Mouse (Mus musculus): ENCODE data around the gene Cfl1. TPM values are rescaled to one million over a fixed set of nuclear protein-coding genes. Genes with fewer than 3 reads are reported as not detected.

The Cfl1 gene
- total and polyA plus RNA-seq, 3 experiments: 853 to 1,228 (median 1,086) TPM

DNA sequence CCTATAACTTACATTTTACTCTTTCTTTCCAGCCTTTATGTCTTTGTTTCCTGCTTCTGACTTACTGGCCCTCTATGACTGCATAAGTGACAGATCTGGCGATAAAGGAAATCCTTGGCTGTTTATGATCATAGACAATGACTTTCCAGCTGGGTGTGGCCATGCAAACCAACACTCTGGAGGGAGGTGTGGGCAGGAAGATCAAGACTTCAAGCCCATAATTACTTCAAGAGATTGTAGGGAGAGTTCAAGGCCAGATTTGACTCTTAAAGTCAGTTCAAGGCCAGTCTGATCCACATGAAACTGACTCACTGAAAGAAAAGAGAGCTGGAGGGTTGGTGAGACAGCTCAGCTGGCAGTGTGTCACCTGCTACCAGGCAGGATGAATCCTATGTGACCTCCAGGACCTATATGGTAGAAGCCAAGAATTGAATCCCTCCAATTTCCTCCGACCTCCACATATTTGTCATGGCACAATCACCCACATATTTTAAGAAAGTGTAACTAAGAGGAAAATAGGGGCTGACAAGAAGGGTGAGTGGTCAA lies 10.1 kb downstream of the Cfl1 start:
- H3K27me3 ChIP-seq (ENCODE audit: insufficient read depth, low read length): no peaks in the 10 kb centered on the region
- H3K36me3 ChIP-seq (replicated peaks): peaks cover 63% of the 10 kb centered on the region
- DNase-seq (ENCODE audit: low spot score) (no peak), ATAC-seq (ENCODE audit: extremely low read depth, insufficient number of reproducible peaks, low FRiP score, poor library complexity, severe bottlenecking) (no peak)
- no peak overlapping the region for H3K4me3 ChIP-seq (ENCODE audit: low read depth, low read length)
- H3K4me1 ChIP-seq (ENCODE audit: insufficient read depth, low read depth, low read length): peaks cover 16% of the 10 kb centered on the region
- no peak for TF ChIP-seq CTCF (IDR thresholded peaks at IDR 0.05; ENCODE audit: low read depth, low read length)
- no peak for TF ChIP-seq TAL1 (conservative IDR thresholded peaks at IDR 0.05; ENCODE audit: low read depth, low read length)
- no peak for TF ChIP-seq POLR2AphosphoS5 (IDR thresholded peaks at IDR 0.05; ENCODE audit: insufficient replicate concordance, low read depth, low read length)
- TF ChIP-seq GATA2 (IDR thresholded peaks at IDR 0.05; ENCODE audit: borderline replicate concordance, low read depth, low read length): no peak
- TF ChIP-seq GATA1 (IDR thresholded peaks at IDR 0.05; ENCODE audit: borderline replicate concordance, low read length): no peak
- no peaks in the 10 kb centered on the region for H3K9me3 ChIP-seq (replicated peaks)

DNA sequence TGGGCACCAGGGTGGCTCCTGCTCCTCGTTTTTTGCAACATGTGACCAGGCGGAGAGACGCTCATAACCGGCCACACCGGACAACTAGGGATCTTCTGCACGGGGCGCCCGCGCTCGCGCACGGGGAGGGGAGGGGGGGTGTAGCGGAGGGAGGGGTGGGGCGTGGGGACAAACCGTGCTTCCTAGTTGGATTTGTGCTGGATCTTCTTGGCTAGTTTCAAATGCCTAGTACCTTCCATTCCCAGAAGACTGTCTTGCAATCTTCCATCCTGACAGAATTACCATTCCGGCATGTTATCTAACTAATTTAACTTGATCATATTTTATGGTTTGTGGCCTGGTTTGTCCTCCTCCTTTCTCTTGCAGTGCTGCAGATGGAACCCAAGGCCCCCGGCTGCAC lies 13.4 kb downstream of the Cfl1 start, which contains the start of gene 1700020D05Rik:
Gene 1700020D05Rik, minus strand, starts transcription at position 101 of the 400 bp plus-strand sequence.
- Histone ChIP-seq H3K27me3 (ENCODE audit: insufficient read depth, low read length) (no peaks in the 10 kb centered on the region), H3K4me1 (ENCODE audit: insufficient read depth, low read depth, low read length) (no peaks in the 10 kb centered on the region), H3K4me3 (ENCODE audit: low read depth, low read length) (no peak within 1 kb of the TSS), H3K36me3 (replicated peaks) (peaks cover 33% of the 10 kb centered on the region), H3K9me3 (replicated peaks) (no peaks in the 10 kb centered on the region)
- DNase-seq (ENCODE audit: low spot score): no peak
- TF ChIP-seq TAL1 (conservative IDR thresholded peaks at IDR 0.05; ENCODE audit: low read depth, low read length) (no peak), GATA1 (IDR thresholded peaks at IDR 0.05; ENCODE audit: borderline replicate concordance, low read length) (no peak), POLR2AphosphoS5 (IDR thresholded peaks at IDR 0.05; ENCODE audit: insufficient replicate concordance, low read depth, low read length) (no peak), CTCF (IDR thresholded peaks at IDR 0.05; ENCODE audit: low read depth, low read length) (no peak), GATA2 (IDR thresholded peaks at IDR 0.05; ENCODE audit: borderline replicate concordance, low read depth, low read length) (no peak)
- no peak for ATAC-seq (ENCODE audit: extremely low read depth, insufficient number of reproducible peaks, low FRiP score, poor library complexity, severe bottlenecking)

DNA sequence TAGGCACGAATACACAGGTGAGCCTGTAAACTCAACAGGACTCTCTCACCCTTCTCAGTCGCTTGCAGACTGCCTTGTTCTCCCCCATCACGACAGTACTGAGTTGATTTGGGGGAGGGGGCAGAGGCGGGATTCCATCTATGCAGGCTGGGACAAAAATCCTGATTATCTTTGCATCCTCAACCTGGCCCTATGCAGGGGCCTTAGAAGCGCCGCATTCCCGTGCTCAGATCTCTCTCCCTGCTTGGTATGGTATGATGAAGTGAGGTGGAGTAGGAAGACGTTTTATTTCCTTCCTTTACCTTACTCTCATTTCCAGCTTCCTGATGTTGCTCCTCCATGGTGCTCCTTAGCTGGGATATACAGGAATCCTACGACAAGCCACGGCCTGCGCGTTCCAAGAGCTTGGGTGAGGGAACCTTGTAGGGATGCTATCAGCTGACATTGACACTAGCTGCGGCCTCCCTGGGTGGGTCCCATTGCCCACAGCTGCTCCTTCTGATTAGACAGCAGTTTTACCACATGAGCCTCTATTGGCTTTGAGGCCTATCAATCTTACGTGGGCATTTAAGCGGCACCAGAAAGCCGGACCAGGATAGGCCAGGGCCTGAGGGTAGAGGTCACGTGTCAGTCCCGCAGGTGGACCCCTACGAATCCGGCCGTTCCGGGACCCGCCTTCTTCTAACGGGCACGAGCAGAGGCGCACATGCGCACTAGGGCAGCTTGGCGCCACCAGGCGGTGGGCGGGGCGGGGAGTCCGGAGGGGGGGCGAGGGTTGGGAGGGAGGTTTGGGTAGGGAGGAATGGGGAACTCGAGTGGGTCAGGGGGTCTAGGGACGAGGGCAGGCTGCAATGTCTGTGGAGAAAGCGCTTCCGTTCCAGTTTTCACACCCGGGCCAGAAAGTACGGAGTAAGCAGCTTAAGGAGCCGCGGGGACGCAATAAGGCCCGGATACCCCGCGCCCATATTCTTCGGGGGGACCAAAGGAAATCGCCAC lies 20.1 kb downstream of the Cfl1 start, which contains the start of gene Snx32:
Gene Snx32, minus strand, starts transcription at position 508 of the 996 bp plus-strand sequence.
- Histone ChIP-seq H3K27me3 (ENCODE audit: insufficient read depth, low read length) (no peaks in the 10 kb centered on the region), H3K36me3 (replicated peaks) (peaks cover 2% of the 10 kb centered on the region), H3K4me3 (ENCODE audit: low read depth, low read length) (peak within 1 kb of the TSS; percentile 72), H3K4me1 (ENCODE audit: insufficient read depth, low read depth, low read length) (peaks cover 45% of the 10 kb centered on the region), H3K9me3 (replicated peaks) (no peaks in the 10 kb centered on the region)
- DNase-seq (ENCODE audit: low spot score) (peak; percentile 99), ATAC-seq (ENCODE audit: extremely low read depth, insufficient number of reproducible peaks, low FRiP score, poor library complexity, severe bottlenecking) (peak; percentile 96)
- TF ChIP-seq GATA2 (IDR thresholded peaks at IDR 0.05; ENCODE audit: borderline replicate concordance, low read depth, low read length) (no peak), TAL1 (conservative IDR thresholded peaks at IDR 0.05; ENCODE audit: low read depth, low read length) (no peak), CTCF (IDR thresholded peaks at IDR 0.05; ENCODE audit: low read depth, low read length) (no peak), POLR2AphosphoS5 (IDR thresholded peaks at IDR 0.05; ENCODE audit: insufficient replicate concordance, low read depth, low read length) (no peak), GATA1 (IDR thresholded peaks at IDR 0.05; ENCODE audit: borderline replicate concordance, low read length) (no peak)

DNA sequence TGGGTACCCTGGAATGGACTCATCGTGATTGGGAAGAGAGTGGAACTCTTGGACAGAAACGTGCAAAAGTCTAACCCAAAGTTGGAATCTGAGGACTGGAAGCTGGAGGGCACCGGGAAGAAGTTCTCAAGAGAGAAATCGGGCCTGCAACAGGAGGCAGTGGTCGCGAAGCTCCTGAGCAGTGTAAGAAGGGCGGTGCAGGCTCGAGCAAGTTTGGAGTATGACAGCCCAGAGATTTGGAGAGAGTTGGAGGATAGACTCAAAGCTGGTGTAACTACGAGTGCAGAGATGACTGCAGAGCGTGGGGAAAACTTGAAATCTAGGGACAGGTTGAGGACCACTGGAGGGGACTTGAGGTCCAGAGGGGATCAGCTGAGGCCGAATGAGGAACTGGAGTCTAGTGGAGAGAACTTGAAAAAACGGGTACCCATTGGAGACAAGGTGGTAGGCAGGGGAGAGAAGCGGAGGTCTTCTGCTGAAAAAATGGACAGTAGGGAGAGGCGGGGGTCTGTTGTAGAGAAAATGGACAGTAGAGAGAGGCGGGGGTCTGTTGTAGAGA lies 20.9 kb downstream of the Cfl1 start:
- H3K36me3 ChIP-seq (replicated peaks): peaks cover 2% of the 10 kb centered on the region
- no peaks in the 10 kb centered on the region for H3K9me3 ChIP-seq (replicated peaks)
- peak overlapping the region; percentile 72 for H3K4me3 ChIP-seq (ENCODE audit: low read depth, low read length)
- peaks cover 52% of the 10 kb centered on the region for H3K4me1 ChIP-seq (ENCODE audit: insufficient read depth, low read depth, low read length)
- TF ChIP-seq TAL1 (conservative IDR thresholded peaks at IDR 0.05; ENCODE audit: low read depth, low read length) (no peak), GATA1 (IDR thresholded peaks at IDR 0.05; ENCODE audit: borderline replicate concordance, low read length) (no peak), GATA2 (IDR thresholded peaks at IDR 0.05; ENCODE audit: borderline replicate concordance, low read depth, low read length) (no peak), CTCF (IDR thresholded peaks at IDR 0.05; ENCODE audit: low read depth, low read length) (no peak), POLR2AphosphoS5 (IDR thresholded peaks at IDR 0.05; ENCODE audit: insufficient replicate concordance, low read depth, low read length) (no peak)
- H3K27me3 ChIP-seq (ENCODE audit: insufficient read depth, low read length): no peaks in the 10 kb centered on the region
- no peak for DNase-seq (ENCODE audit: low spot score)
- ATAC-seq (ENCODE audit: extremely low read depth, insufficient number of reproducible peaks, low FRiP score, poor library complexity, severe bottlenecking): no peak

DNA sequence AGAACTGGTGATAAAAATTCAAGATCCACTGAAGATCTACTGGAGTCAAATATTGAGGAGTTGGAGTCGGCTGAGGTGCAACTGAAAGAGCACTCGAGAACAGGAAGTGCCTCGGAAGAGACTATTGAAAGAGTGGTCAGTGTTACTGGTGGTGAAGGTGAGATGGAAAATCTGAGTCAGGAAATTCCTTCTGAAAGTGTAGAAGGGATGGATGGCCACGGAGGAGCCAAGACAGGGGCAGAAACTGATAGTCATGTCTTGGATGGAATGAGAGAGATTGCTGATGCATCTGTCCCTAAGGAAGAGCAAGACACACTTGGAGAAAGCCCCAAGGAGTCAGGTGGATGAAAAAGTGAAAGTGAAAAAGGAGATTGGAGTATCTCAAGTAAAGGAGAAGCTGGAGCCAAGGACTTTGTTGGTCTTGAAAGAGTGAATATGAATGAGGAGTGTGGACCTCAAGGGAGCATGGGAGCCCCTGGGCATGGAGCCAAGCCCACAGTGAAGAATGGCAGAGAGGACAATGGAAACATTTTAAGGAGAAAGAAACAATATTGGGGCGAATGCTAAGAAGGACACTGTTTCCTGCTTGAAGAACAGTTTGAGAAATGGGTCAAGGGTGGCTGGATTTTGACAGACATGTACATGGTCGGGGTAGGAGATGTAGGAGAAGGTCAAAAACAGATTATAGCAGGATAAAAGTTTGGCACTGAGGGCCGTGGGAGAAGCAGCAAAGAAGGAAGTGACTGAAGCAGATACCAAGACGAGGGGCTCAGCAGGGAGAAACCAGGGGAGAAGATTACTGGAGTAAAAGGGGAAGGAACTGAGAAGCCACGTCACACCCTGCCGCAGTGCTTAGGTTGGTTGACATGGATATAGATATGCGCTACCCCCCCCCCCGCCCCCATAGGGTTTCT lies 22.1 kb downstream of the Cfl1 start:
- ATAC-seq (ENCODE audit: extremely low read depth, insufficient number of reproducible peaks, low FRiP score, poor library complexity, severe bottlenecking): no peak

More for the DNA sequence above, 22.1 kb downstream of the Cfl1 start:
- DNase-seq (ENCODE audit: low spot score): peak; percentile 63
- no peaks in the 10 kb centered on the region for H3K36me3 ChIP-seq (replicated peaks)
- H3K4me3 ChIP-seq (ENCODE audit: low read depth, low read length): peak overlapping the region; percentile 13; the same call in 1 of the 2 replicates
- H3K9me3 ChIP-seq (replicated peaks): no peaks in the 10 kb centered on the region
- peaks cover 56% of the 10 kb centered on the region for H3K4me1 ChIP-seq (ENCODE audit: insufficient read depth, low read depth, low read length)
- TF ChIP-seq GATA1 (IDR thresholded peaks at IDR 0.05; ENCODE audit: borderline replicate concordance, low read length) (no peak), GATA2 (IDR thresholded peaks at IDR 0.05; ENCODE audit: borderline replicate concordance, low read depth, low read length) (no peak), TAL1 (conservative IDR thresholded peaks at IDR 0.05; ENCODE audit: low read depth, low read length) (no peak), POLR2AphosphoS5 (IDR thresholded peaks at IDR 0.05; ENCODE audit: insufficient replicate concordance, low read depth, low read length) (no peak), CTCF (IDR thresholded peaks at IDR 0.05; ENCODE audit: low read depth, low read length) (no peak)
- no peaks in the 10 kb centered on the region; the same call in 1 of the 2 replicates for H3K27me3 ChIP-seq (ENCODE audit: insufficient read depth, low read length)

Measured in G1E (cell line).